Mouse (Mus musculus): Measurements from ENCODE around the gene Rpl6. TPM values are rescaled to one million over a fixed set of nuclear protein-coding genes. Genes with fewer than 3 reads are reported as not detected.
"Not testable (repeated sequence)": the region's sequence is repeated elsewhere in the genome, so short reads cannot be mapped to it uniquely, and the experiment has no call there.

The Rpl6 gene
- polyA plus RNA-seq, 1 experiment from 2014 or later, result 398 TPM

DNA sequence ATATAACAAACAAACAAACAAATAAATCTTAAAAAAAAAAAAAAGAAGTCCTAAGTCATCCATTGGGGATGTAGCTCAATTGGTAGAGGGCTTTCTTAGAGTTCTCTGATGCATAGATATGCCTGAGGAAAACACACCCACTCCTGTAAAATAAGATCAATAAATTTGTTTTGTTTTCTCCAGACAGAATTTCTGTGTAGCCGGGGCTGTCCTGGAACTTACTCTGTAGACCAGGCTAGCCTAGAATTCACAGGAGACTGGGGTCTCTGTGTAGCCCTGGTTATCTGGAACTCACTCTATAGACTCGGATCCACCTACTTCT lies 13.0 kb downstream of the Rpl6 start:
- Histone ChIP-seq H3K27me3 (no peaks in the 10 kb centered on the region), H3K4me1 (peaks cover 15% of the 10 kb centered on the region), H3K9me3 (no peaks in the 10 kb centered on the region), H3K4me3 (no peak overlapping the region), H3K9ac (replicated peaks) (no peak overlapping the region), H3K27ac (replicated peaks) (no peak overlapping the region), H3K4me2 (replicated peaks) (no peak overlapping the region), H3K36me3 (peaks cover 11% of the 10 kb centered on the region)
- ATAC-seq (replicated peaks), result no peak
- WGBS, result 95% methylated on average over 2 of the region's 2 CpGs

DNA sequence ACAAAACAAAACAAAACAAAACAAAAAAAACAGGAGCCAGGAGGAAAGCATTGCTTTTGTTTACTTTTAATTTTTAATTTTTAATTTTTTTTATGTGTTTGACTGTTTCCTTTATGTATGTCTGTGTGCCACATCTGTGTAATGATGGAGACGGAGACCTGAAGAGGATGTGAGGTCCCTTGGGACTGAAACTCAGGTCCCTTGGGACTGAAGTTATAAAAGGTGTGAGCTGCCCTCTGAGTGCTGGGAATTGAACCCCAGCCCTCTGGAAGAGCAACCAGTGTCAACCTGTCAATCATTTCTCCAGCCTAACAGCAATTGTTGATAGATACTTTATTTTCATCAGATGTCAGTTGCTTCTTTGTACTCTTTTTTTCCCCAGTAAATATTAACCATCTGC lies 14.9 kb downstream of the Rpl6 start:
- 91% methylated on average over 1 of the region's 1 CpGs for WGBS
- H3K27me3 ChIP-seq, result no peaks in the 10 kb centered on the region
- no peak overlapping the region for H3K4me2 ChIP-seq (replicated peaks)
- H3K4me3 ChIP-seq, result no peak overlapping the region
- H3K27ac ChIP-seq (replicated peaks), result no peak overlapping the region
- no peaks in the 10 kb centered on the region for H3K9me3 ChIP-seq
- H3K9ac ChIP-seq (replicated peaks), result no peak overlapping the region
- H3K36me3 ChIP-seq, result no peaks in the 10 kb centered on the region
- no peak for ATAC-seq (replicated peaks)
- H3K4me1 ChIP-seq, result peaks cover 23% of the 10 kb centered on the region

DNA sequence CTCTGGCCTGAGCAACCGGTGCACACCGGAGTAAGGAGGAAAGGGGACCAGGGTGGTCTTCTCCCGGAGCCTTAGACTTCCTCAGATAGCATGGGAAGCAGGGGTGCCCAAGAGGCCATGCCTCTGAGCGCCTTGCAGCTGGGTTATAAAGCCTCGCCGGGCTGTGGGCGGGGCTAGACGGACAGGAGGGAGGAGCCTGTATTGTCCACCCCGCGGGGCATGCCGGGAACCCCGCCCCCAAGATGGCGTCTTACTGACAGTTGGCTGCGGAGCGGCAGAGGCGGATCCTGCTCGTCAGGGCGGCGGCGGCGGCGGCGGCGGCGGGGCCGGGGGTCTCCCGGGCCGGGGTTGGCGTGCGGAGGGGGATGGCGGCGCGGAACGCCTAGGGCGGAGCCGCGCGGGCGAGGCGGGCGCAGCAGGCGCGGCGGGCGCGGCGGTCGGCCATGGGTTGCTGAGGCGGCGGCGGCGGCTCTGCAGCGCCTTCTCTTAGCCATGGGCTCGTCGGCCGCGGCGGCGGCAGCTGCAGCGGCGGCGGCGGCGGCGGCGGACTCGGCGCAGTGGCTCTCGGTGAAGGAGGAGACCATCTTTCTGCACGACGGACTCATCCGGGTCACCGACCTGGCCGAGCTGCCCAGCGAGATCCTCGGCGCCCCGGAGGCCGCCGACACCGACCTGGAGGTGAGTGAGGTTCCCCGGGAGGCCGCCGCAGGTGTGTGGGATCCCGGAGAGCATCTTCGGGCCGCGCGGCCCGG lies 15.9 kb downstream of the Rpl6 start, which contains the start of gene Hectd4:
TSS of gene Hectd4 (plus strand) at position 240 of the 752 bp plus-strand sequence.
- H3K27me3 ChIP-seq, result no peaks in the 10 kb centered on the region
- H3K4me1 ChIP-seq, result peaks cover 27% of the 10 kb centered on the region
- peak within 1 kb of the TSS; percentile 95 for H3K9ac ChIP-seq (replicated peaks)
- peak; percentile 90 for ATAC-seq (replicated peaks)
- no peaks in the 10 kb centered on the region for H3K36me3 ChIP-seq
- peak within 1 kb of the TSS; percentile 99 for H3K4me3 ChIP-seq
- under 1% methylated on average over 58 of the region's 90 CpGs for WGBS
- H3K4me2 ChIP-seq (replicated peaks), result peak within 1 kb of the TSS; percentile 84
- no peaks in the 10 kb centered on the region for H3K9me3 ChIP-seq
- peak within 1 kb of the TSS; percentile 96 for H3K27ac ChIP-seq (replicated peaks)

GRCm38 (mm10) chr5:121220732-121221301 lies 16.5 kb downstream of the Rpl6 start:
- peaks cover 27% of the 10 kb centered on the region for H3K4me1 ChIP-seq
- peak overlapping the region; percentile 95 for H3K9ac ChIP-seq (replicated peaks)
- peak overlapping the region; percentile 96 for H3K27ac ChIP-seq (replicated peaks)
- H3K9me3 ChIP-seq, result no peaks in the 10 kb centered on the region
- peak; percentile 48 for ATAC-seq (replicated peaks)
- under 1% methylated on average over 37 of the region's 38 CpGs for WGBS
- H3K36me3 ChIP-seq, result no peaks in the 10 kb centered on the region
- peak overlapping the region; percentile 99 for H3K4me3 ChIP-seq
- H3K27me3 ChIP-seq, result no peaks in the 10 kb centered on the region
- peak overlapping the region; percentile 84 for H3K4me2 ChIP-seq (replicated peaks)

DNA sequence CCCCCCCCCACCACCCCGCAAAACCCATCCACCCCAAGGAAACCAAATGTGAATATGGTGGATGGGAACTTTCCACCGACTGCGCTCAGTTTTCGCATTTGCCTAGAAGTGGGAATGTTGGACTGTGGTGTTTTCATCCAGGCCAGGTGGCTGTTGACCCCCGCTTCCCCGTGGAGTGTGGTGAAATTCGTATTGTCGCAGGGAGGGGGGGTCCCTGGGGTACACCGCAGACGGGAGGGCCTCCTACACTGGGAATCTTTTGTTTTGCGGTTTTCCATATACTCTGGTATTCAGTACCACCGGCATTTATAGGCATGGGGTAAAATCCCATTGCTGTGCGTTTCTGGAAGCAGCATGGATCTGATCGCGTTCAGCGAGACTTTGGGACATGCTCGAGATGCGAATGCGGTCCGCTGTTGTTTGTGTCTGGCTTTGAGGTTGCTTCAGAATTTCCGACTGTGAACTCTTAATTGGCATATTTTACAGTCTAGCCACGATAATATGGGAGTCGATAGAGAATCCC lies 17.1 kb downstream of the Rpl6 start:
- Histone ChIP-seq H3K9ac (replicated peaks) (peak overlapping the region; percentile 95), H3K27me3 (no peaks in the 10 kb centered on the region), H3K36me3 (no peaks in the 10 kb centered on the region), H3K4me2 (replicated peaks) (peak overlapping the region; percentile 84), H3K9me3 (no peaks in the 10 kb centered on the region), H3K27ac (replicated peaks) (peak overlapping the region; percentile 96), H3K4me3 (peak overlapping the region; percentile 99), H3K4me1 (peaks cover 29% of the 10 kb centered on the region)
- 0 out of 2 replicates have a peak, but pooled peaks have one; percentile 5 for ATAC-seq (replicated peaks)
- 3% methylated on average over 23 of the region's 23 CpGs for WGBS

DNA sequence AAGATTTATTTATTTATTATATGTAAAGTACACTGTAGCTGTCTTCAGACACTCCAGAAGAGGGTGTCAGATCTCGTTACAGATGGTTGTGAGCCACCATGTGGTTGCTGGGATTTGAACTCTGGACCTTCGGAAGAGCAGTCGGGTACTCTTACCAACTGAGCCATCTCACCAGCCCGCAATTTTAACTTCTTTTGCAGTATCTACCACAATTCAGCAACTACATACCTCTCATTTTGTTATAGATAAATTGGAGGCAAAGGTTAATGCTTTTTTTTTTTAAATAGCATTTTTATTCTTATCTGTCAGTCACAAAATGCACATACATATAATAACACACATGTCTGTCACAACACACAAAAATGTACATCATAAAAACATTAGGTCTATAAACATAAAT lies 19.7 kb downstream of the Rpl6 start:
- peaks cover 34% of the 10 kb centered on the region for H3K4me1 ChIP-seq
- H3K9ac ChIP-seq (replicated peaks); ATAC-seq (replicated peaks); H3K27me3 ChIP-seq; H3K4me3 ChIP-seq; H3K9me3 ChIP-seq; H3K27ac ChIP-seq (replicated peaks); H3K4me2 ChIP-seq (replicated peaks); H3K36me3 ChIP-seq: not testable (repeated sequence)
- WGBS, result 89% methylated on average over 4 of the region's 4 CpGs

DNA sequence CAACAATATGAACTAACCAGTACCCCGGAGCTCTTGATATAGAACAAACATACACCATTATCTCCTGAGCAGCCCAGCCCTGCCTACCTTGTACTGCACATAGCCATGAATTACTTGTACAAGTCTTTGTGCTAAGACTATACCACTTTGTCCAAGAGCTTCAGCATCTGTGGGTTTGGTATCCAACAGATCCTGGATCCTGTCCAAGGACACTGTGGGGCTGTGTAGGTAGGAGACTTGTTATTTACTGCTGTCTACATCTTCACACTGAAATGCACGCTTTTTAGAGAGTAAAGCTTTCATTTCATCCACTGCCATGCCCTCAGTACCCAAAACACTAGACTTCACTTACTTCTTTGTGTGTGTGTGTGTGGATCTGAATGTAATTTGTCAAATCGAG lies 20.6 kb downstream of the Rpl6 start:
- WGBS, result 68% methylated on average over 3 of the region's 3 CpGs
- H3K27me3 ChIP-seq, result no peaks in the 10 kb centered on the region
- no peak overlapping the region for H3K4me2 ChIP-seq (replicated peaks)
- H3K4me1 ChIP-seq, result peaks cover 31% of the 10 kb centered on the region
- no peaks in the 10 kb centered on the region for H3K9me3 ChIP-seq
- H3K4me3 ChIP-seq, result no peak overlapping the region
- ATAC-seq (replicated peaks), result no peak
- H3K36me3 ChIP-seq, result no peaks in the 10 kb centered on the region
- H3K27ac ChIP-seq (replicated peaks), result no peak overlapping the region
- H3K9ac ChIP-seq (replicated peaks), result no peak overlapping the region

DNA sequence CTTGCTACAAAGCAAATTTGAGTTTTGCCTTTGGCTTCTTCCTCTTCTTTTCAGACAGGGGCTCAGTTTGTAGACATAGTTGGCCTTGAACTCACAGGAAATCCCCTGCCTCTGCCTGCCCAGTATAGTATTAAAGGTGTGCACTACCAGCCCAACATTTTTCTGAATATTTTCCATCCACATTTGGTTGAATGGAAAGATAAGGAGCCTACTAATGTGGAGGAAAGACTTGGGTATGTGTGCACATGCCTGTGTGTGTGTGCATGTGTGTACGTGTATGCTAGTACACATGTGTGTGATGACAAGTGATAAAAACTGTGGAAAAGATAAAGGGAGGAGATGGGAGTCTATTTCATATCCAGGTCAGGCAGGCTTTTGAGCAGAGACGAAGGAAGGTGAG lies 21.6 kb downstream of the Rpl6 start:
- ATAC-seq (replicated peaks), result no peak
- no peaks in the 10 kb centered on the region for H3K9me3 ChIP-seq
- H3K4me1 ChIP-seq, result peaks cover 30% of the 10 kb centered on the region
- no peak overlapping the region for H3K4me2 ChIP-seq (replicated peaks)
- no peak overlapping the region for H3K27ac ChIP-seq (replicated peaks)
- H3K36me3 ChIP-seq, result no peaks in the 10 kb centered on the region
- no peak overlapping the region for H3K4me3 ChIP-seq
- no peak overlapping the region for H3K9ac ChIP-seq (replicated peaks)
- no peaks in the 10 kb centered on the region for H3K27me3 ChIP-seq
- 78% methylated on average over 2 of the region's 2 CpGs for WGBS

DNA sequence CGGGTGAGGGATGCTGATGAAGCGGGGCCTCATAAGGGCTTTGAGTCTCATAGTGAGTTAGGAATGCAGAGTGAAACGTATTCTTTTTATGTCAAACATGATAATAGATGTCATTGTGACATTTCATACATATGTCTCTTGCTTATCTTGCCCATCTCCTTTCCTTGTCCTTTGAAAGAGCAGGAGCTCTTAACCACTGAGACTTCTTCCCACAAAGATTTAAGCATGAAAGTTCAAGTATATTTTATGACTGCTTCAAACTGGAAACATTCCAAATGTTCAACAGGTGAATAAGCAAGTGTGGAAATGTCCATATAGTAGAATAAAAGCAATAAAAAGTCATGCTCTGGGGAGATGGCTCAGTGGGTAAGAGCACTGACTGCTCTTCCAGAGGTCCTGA lies 22.1 kb downstream of the Rpl6 start:
- Histone ChIP-seq H3K4me3 (no peak overlapping the region), H3K36me3 (no peaks in the 10 kb centered on the region), H3K27me3 (no peaks in the 10 kb centered on the region), H3K9ac (replicated peaks) (no peak overlapping the region), H3K4me1 (peaks cover 28% of the 10 kb centered on the region), H3K4me2 (replicated peaks) (no peak overlapping the region), H3K9me3 (no peaks in the 10 kb centered on the region), H3K27ac (replicated peaks) (no peak overlapping the region)
- 69% methylated on average over 3 of the region's 3 CpGs for WGBS
- ATAC-seq (replicated peaks), result no peak

DNA sequence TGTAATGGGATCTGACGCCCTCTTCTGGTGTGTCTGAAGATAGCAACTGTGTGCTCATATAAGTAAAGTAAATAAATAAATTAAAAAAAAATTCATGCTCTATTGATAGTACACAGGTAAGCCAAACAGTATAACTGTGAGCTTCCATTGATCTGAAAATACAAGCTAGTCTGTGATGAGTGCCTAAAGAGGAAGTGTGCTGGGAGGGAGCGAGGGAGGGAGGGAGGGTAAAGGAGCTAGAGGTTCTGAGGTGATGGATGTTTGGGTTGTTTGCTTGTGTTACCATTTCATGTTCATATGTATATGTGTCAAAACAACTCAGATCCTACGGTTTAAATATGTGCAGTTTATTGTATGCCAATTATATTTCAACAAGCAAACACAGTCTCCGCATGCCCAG lies 22.6 kb downstream of the Rpl6 start:
- no peak overlapping the region for H3K27ac ChIP-seq (replicated peaks)
- no peaks in the 10 kb centered on the region for H3K9me3 ChIP-seq
- H3K36me3 ChIP-seq, result no peaks in the 10 kb centered on the region
- no peak overlapping the region for H3K4me2 ChIP-seq (replicated peaks)
- peaks cover 23% of the 10 kb centered on the region for H3K4me1 ChIP-seq
- 70% methylated on average over 4 of the region's 4 CpGs for WGBS
- no peaks in the 10 kb centered on the region for H3K27me3 ChIP-seq
- no peak overlapping the region for H3K4me3 ChIP-seq
- ATAC-seq (replicated peaks), result no peak
- H3K9ac ChIP-seq (replicated peaks), result no peak overlapping the region

DNA sequence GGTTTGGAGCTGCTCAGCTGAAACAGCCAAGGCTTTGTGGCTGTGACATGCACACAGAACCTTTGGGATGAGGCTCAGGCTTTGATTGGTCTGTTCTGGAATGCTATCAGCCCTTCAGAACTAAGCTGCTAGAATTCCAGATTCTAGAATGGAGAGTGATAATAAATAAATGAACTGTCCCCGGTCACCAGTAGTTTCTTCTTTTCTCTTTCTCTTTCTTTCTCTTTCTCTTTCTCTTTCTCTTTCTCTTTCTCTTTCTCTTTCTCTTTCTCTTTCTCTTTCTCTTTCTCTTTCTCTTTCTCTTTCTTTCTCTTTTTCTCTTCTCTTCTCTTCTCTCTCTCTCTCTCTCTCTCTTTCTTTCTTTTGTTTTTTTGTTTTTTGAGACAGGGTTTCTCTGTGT lies 23.0 kb downstream of the Rpl6 start:
- H3K4me1 ChIP-seq, result peaks cover 18% of the 10 kb centered on the region
- WGBS, result 86% methylated on average over 1 of the region's 1 CpGs
- not testable (repeated sequence) for H3K4me2 ChIP-seq (replicated peaks); H3K9me3 ChIP-seq; H3K36me3 ChIP-seq; ATAC-seq (replicated peaks); H3K27me3 ChIP-seq; H3K27ac ChIP-seq (replicated peaks); H3K9ac ChIP-seq (replicated peaks); H3K4me3 ChIP-seq

DNA sequence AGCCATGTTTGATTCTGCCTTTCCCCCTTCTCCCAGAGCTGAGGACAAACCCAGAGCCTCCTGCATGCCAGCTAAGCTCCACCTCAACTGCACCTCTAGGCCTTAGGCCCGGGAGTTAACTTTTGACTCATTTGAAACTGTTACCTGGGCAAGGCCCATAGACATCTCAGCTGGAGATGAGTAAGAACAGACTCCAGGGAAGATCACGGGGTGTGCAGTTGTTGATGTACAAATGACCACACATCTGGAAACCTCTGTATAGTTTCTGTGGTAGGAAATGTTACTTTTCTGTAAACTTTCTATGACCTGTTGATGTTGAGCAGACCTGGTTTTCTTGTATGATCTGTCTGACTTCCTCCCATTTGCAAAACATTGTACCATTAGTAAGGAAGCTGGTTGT lies 24.9 kb downstream of the Rpl6 start:
- 89% methylated on average over 2 of the region's 2 CpGs for WGBS
- Histone ChIP-seq H3K9ac (replicated peaks) (no peak overlapping the region), H3K36me3 (no peaks in the 10 kb centered on the region), H3K9me3 (no peaks in the 10 kb centered on the region), H3K4me1 (peaks cover 11% of the 10 kb centered on the region), H3K4me2 (replicated peaks) (no peak overlapping the region), H3K27me3 (no peaks in the 10 kb centered on the region), H3K4me3 (no peak overlapping the region), H3K27ac (replicated peaks) (no peak overlapping the region)
- ATAC-seq (replicated peaks), result no peak
